Mouse (Mus musculus) adrenal gland (tissue): ENCODE data around the gene Ripk3.

Experiments used
- intact Hi-C: fragments of 180-260 bp; cut with DNase I; formaldehyde crosslinking; loops from one replicate; pipeline ENCODE4 v1.15.1; 2025

Gene Ripk3

DNA sequence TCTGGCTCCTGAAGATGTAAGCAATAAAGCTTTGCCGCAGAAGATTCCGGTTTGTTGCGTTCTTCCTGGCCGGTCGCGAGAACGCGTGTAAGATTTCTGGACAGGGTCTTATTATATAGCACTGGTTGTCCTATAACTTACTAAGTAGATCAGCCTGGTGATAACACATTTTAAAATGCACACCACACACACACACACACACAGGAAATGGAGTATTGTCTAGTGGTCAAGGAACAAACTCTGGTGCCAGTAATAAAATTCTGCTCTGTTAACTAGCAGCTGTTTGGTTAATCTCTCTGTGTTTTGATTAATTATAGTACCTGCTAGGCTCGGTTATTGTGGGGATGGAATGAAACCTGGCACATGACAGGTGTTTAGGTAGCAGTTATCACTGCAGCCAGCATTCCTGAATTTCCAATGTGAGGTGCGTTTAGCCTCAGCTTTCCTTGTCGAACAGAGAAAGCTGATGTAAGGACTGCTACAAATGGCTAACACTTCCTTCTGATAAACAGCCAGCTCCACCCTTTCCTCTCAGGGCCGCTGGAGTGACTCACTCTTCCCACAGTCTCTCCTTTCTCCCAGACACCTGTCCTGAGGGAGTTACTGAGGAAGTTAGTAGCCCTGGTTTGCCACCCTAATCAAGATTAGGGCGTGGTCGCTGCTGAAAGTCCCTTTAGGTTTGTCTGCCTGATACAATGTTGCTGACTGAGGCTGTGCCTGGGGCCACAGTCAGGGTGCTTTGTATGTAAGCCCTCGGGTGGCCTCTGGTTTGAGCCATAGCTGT, 6.9 kb upstream of the Ripk3 start:
- intact Hi-C loops = no loop called here

DNA sequence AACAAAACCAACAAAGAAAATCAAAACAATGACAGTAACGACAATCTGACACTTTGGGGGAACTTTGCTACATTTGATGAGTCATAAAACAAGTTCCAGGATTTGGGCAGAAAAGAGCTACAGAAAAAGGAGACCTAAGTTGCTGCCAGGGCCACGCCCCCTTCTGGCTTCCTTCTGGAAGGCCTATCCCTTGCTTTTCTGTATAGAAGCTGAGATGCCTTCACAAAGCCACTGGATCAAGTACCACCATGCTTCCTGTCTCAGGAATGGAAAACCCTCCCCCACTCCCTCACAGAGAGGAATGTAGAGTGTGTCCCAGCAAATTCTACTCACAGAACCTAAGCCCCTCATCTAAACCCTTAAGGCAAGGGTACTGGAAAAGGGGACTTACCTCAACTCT, 5.3 kb upstream of the Ripk3 start:
- intact Hi-C loops = no loop called here

DNA sequence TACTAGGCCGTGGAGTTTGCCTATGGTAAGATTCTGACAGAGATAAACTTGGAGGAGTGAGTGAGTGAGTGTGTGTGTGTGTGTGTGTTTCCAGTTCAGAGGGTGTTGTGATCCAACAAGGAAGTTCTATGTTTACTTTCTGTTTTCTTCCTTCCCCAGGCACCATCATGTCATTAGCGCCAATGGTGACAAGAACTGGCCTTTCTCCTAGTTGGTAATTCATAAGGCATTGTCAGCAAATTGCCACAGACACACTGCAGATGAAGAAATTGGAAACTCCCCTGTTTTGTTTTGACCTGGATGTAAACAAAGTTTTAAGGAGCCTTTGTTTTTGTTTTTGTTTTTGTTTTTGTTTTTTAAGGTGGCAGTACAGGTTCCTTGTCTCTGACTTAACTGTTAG, 4.8 kb upstream of the Ripk3 start:
- intact Hi-C loops = no loop called here

DNA sequence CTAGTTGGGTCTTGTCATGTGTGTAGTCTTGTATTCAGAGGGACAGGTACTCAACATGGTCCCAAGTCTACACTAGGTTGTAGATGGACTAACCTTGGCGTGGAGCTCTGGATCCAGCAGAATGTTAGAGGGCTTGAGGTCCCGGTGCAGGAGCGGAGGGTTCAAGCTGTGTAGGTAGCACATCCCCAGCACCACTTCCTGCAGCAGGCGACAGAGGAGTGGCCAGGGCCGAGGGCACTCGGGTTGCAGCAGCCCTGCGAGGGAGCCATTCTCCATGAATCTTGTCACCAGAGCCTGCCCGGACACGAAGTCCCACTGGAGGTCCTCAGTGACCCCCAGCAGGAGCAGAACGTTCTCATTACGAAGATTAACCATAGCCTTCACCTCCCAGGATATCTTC, 934 bp downstream of the Ripk3 start:
- intact Hi-C loops = no loop called here

DNA sequence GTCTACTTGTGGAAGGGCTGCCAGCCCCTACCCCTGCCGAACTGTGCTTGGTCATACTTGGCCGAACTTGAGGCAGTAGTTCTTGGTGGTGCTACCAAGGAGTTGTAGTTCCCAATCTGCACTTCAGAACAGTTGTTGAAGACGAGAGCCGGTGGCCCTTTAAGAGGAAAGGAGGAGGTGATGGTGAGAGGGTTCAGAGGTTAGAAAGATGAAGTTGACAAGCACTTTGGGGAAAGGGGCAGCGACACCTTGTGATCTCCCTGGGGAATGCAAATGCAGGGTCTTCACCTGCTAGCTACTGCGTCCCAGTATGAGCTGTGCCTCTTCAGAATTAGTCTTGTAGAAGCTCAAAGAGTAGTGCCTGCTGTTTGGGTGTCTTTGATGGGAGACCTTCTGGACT, 3.5 kb downstream of the Ripk3 start:
- intact Hi-C loops = no loop called here

DNA sequence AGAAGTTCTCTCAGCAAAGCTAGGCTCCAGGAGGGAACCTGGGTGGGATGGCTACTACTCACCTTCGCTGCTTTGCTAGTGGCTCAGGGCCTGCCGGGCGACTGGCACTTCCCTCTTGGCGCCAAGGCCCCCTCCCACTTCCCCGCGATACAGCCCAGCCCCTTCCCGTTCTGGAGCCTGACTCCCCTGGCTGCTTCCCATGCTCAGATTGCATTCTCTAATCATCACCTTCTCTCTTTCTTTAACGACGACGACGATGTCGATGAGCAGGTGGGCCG, 4.8 kb downstream of the Ripk3 start, which contains the start of gene Adcy4:
Gene Adcy4 (minus strand): TSS at position 138 of the 278 bp plus-strand sequence.
- intact Hi-C loops = loop anchor here (5.0 kb wide), 1 partner anchor 78 kb away; no protein-coding TSS in a partner anchor

DNA sequence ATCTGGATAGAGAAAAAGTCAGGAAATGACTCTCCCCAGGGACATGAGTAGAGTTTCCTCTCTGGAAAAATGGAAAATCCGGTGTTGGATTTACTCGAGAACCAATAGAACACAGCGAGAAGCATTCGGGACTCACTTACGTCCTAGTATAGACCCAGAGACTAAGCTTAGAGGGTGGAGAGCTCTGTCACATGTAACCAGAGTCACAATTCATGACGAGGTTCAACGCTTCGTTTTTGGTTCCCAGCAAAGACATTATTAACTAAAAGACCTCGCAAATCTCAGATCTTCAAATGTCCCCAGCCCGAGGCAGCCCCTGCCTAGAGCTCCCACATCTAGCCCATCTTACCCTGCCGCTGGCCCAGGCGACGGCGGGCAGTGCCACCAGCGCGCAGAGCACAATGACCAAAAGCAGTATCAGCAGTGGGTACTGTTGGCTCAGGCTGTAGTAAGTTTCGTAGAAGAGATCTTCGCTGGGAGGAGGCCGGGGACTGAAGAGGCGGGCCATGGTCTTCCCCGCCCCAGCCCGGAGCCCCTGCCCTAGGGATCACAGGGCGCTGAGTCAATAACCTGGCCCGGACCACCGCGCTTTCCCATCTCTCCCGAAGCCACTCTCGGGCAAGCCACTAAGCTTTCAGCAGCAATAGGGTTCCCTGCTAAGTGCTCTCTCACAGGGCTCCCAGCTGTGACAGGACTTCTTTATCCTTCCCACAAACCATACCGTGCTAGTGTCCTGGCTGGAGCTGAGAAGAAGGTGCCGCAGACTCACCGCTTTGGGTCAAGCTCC, 5.3 kb downstream of the Ripk3 start:
- intact Hi-C loops = loop anchor here (5.0 kb wide), 1 partner anchor 79 kb away; no protein-coding TSS in a partner anchor

DNA sequence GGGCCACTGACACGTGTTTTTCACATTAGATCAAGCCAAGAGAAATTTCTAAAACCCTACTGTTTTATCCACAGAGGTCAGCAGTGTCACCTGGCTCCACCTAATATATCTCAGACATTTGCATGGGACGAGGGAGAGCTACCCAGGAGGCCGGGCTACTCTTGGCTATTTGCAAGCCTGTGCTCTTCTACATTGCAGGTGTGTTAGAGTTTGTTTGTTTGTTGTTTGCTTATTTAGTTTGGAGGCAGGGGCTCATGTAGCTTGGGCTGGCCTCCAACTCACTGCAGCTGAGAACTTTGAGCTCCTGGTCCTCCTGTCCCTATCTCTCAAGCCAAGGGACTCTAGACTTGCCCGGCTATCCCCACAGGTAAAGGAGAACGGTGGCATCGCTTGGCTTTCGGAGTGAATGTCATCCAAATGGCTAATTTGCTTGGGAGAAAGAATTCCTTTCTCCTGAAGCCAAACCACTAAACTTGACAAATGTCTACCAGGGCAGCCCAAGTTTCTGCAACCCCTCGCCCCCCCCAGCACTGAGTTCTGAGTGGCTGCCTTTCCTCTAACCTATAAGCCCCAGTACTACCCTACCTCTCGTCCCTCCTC, 6.2 kb downstream of the Ripk3 start:
- intact Hi-C loops = loop anchor here (5.0 kb wide), 1 partner anchor 80 kb away; no protein-coding TSS in a partner anchor

DNA sequence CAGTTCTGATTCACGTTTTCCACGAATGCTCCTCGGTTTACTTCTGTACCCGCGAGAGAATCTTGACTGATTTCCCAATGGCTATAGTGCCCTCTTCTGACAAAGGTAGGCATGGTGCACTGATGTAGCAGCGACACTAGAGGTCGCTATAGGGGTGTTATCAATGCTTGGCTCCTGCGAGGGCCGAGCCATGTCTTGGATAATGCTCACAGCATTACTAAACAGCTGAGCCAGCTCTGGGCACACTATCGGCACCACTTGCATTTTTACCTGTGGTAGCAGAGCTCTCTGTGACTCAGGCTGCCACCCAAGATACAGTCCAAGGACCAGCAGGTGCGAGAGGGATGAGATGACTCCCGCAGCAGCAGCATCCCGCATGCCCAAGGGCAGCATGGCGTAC, 7.4 kb downstream of the Ripk3 start:
- intact Hi-C loops = loop anchor here (5.0 kb wide), 1 partner anchor 81 kb away; no protein-coding TSS in a partner anchor

DNA sequence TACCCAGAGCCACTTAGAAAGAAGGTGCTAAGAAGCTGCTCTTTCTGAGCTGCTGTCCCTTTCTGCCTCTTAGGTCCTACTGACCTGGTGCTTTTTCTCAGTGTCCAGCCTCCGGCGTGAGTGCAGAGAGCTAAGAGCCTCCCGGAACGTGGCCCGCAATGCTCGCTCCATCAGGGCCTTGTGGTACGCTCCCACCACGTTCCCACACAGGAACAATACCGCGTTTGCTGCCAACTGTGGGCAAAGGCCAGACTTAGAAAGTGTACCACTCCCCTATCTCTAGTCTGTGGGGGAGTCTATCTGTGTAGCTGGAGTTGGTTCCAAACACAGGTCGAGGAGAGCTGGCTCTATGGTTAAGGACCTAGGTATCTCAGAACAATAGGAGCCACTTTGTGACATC, 7.9 kb downstream of the Ripk3 start:
- intact Hi-C loops = loop anchor here (5.0 kb wide), 1 partner anchor 82 kb away; no protein-coding TSS in a partner anchor

DNA sequence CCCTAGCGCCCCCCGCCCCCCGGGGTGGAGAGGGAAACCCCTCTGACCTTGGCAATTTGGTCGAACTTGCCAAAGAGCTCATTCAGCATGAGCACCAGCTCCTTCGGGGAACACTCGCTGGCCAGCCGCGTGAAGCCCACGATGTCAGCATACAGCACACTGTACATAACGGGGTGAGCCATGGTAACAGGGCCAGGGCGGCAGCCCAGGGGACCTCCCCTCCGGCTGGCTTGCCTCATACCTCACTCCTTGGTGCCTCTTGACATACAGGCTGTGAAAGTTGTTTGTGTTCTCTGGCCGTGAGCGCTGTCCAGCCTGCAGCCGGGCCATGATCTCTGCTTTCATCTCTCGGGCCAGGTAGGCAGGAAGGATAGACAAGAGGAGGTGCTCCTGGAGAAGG, 9.0 kb downstream of the Ripk3 start:
- intact Hi-C loops = loop anchor here (5.0 kb wide), 1 partner anchor 83 kb away; no protein-coding TSS in a partner anchor

DNA sequence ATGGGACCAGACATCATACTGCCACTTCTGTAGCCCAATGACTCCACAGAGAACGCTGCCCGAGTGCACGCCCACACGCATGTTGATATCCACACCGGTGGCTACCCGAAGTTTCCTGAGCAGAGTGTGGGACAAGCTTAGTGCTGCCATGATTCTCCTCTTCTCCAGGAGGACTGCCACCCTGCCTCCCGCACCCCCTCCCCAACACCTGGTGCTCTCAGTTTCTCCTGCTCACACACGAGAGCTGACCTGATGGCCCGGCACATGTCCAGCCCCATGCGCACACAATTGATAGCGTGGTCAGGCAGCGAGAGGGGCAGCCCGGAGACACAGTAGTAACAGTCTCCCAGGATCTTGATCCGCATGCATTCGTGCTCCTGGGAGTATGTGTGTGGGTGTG, 10.0 kb downstream of the Ripk3 start:
- intact Hi-C loops = no loop called here

DNA sequence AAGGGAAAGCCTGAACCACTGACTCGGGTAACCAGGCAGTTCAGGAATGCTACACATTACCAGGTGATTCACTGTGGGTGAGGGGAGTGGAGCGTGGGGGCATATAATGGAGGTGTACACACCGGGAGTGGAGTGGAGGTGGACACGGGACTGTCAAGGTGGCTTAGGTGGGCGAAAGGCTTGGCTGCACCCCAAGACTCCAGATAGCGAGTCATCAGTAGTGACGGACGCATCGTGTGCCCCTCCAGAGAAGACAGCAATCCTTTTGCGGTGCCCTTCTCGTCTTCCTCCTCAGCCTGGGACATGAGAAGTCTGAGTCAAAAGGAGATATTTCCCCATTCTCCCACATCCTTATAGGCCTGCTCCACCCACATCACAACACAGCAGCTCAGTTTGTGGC, 10.9 kb downstream of the Ripk3 start:
- intact Hi-C loops = no loop called here

DNA sequence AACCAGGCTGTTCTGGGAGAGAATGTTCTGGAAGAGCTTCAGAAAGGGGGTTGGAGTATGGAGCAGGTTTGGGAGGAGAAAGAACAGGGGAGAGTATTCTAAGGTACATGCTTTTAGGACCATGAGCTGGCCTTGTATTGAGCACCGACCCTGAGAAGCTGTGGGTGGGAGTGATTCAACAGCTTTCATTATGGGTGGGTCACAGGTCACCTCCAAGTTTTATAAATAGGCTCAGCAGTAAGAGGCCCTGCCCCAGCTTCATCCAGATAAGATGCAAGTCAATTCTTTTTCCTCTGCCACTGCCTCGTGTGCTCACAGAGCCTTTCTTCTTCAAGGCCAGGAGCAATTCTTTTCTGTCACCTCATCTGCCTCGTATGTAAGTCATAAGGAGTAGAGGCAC, 11.5 kb downstream of the Ripk3 start:
- intact Hi-C loops = no loop called here

DNA sequence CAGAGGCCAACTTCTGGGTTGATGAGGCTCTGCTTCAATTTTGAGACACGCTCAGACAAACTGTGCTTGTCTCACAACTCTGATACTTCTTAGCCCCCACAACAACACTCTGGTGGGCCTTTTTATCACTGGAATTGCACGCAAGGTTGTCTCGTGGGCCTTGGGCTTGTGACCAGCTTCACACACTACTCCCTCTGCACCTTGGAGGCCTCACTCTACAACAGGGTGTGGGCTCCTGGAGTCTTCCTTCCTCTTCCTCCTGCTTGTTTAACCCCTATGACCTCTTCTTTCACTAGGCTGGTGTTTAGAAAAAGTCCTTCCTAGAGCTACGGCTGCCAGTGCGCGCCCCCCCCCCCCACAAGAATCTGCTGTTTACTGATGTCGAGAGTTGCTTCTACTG, 12.0 kb downstream of the Ripk3 start:
- intact Hi-C loops = no loop called here

DNA sequence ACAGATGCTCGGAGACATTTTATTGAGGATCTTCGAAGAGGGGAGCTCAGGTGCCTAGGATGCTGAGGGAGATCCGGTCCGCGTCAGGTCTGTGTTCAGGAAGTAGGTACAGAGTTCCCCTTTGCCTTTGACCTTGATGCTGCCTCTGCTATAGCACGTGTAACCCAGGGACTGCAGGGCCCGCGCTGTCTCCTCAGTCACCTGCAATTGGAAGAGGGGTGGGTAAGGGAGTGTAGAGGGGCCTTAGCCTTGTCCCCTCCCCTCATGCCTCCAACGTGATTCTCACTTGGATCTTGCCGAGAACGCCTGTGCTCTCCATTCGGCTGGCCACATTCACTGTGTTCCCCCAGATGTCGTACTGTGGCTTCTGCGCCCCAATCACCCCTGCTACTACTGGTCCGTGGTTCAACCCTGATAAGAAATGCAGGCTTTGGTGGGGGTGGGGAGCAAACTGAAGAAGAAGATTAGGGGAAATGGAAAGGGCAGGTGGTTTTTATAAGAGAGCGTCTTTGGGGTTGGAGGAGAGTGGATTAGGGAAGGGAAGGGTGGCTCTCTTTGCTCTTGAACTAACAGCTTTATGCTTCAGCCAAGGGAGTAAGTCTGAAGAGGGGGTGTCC, 19.5 kb downstream of the Ripk3 start:
- intact Hi-C loops = no loop called here

DNA sequence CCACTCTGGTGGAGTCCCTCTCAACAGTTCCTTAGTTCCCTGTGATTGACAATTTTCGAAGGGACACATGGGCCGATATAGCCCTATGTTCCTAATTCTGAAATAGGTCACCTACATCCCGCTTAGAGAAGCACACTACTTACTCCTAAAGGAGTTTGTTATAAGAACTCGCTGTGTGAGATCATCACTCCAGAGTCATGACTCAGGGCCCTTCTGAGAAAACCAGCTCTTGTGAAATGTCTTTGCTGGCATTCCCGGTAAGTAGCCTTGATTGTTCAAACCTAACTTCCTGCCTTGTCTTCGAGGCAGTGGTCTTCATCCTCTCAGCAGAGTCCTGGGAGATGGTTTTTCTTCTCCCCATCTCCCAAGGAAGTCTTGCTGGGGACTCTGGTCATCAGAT, 20.1 kb downstream of the Ripk3 start:
- intact Hi-C loops = no loop called here

DNA sequence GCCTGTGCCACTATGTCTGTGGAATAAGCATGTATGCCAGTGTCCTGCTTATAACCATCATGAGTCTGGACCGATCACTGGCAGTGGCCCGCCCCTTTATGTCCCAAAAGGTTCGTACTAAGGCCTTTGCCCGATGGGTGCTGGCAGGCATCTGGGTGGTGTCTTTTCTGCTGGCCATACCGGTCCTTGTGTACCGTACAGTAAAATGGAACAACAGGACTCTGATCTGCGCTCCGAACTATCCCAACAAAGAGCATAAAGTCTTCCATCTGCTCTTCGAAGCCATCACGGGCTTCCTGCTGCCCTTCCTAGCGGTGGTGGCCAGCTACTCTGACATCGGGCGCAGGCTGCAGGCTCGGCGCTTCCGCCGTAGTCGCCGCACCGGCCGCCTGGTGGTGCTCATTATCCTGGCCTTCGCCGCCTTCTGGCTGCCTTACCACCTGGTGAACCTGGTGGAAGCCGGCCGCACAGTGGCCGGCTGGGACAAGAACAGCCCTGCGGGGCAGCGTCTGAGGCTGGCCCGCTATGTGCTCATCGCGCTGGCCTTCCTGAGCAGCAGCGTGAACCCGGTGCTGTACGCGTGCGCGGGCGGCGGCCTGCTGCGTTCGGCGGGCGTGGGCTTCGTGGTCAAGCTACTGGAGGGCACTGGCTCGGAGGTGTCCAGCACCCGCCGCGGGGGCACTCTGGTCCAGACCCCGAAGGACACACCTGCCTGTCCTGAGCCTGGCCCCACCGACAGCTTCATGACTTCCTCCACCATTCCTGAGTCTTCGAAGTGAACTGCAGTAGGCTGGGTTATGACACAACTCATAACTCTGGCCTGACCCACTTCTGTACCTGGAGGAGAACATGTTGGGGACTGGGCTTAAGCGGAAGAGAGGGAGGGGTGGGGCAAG, 20.9 kb downstream of the Ripk3 start:
- intact Hi-C loops = no loop called here

DNA sequence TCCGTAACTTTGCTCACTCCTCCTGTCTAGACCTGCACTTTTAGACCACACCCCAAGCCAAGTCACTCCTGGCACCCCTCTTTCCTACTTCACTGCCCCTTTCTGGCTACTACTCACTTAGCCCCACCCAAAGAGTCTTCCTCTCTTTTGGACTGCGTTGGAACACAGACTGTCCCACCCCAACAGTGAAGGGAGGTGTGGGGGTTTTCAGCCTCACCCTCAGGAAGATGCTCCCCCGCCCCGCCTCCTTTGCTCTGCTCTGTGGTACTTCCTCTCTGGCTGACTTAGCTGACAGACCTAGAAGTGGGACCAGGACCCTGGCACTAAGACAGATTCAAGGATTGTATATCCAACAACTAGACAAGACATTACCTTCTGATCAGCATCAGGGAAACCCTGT, 23.0 kb downstream of the Ripk3 start, which contains the start of gene Ltb4r1:
Gene Ltb4r1 (plus strand): TSS at position 267 of the 400 bp plus-strand sequence.
- intact Hi-C loops = no loop called here

DNA sequence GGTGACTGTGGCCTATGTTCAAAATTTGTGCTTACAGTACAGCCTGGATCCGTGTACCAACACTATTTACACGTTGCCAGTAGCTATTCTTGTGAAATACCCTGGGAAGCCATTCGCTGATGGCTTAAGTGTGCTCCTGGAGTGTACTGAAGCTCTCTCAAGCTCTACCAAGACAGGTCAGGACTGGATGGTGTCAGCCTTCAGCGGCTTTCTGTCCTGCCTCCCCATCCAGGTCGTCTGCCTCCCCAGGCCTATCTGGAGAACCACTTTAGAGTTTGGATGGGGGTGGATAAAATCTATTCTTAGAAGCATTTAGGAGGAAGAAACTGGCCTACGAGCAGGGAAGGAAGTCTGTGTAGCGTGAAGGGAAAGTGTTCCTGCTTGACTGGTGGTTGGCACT, 25.5 kb downstream of the Ripk3 start:
- intact Hi-C loops = no loop called here
